Mouse (Mus musculus): Measurements from ENCODE around the gene Rpf1. TPM values are rescaled to one million over a fixed set of nuclear protein-coding genes. Genes with fewer than 3 reads are reported as not detected.

Rpf1 gene
- polyA plus RNA-seq, 1 experiment from 2014 or later: 49.4 TPM

GRCm38 (mm10) chr3:146562936-146563335, 41.7 kb upstream of the Rpf1 start:
- no peak for DNase-seq
- Histone ChIP-seq H3K4me2 (ENCODE audit: low read length) (no peak overlapping the region), H3K4me1 (ENCODE audit: control insufficient read depth, insufficient read depth, low read length) (no peaks in the 10 kb centered on the region), H3K27me3 (ENCODE audit: control insufficient read depth, insufficient read depth, low read length) (no peaks in the 10 kb centered on the region), H3K36me3 (ENCODE audit: control insufficient read depth, insufficient read depth, low read length) (no peaks in the 10 kb centered on the region), H3K27ac (replicated peaks; ENCODE audit: low read depth, low read length) (no peak overlapping the region), H3K4me3 (replicated peaks; ENCODE audit: low read depth, low read length) (no peak overlapping the region), H3K9me3 (ENCODE audit: control insufficient read depth, low read length) (no peaks in the 10 kb centered on the region), H3K9ac (replicated peaks; ENCODE audit: low read length) (no peak overlapping the region)
- WGBS: 93% methylated on average over 7 of the region's 7 CpGs
- no peak for ATAC-seq (ENCODE audit: low FRiP score, low TSS enrichment)

GRCm38 (mm10) chr3:146557507-146557906, 36.3 kb upstream of the Rpf1 start:
- no peak for DNase-seq

GRCm38 (mm10) chr3:146556567-146556966, 35.3 kb upstream of the Rpf1 start:
- Histone ChIP-seq H3K4me2 (ENCODE audit: low read length) (no peak overlapping the region), H3K9me3 (ENCODE audit: control insufficient read depth, low read length) (no peaks in the 10 kb centered on the region), H3K36me3 (ENCODE audit: control insufficient read depth, insufficient read depth, low read length) (no peaks in the 10 kb centered on the region), H3K4me3 (replicated peaks; ENCODE audit: low read depth, low read length) (no peak overlapping the region), H3K27me3 (ENCODE audit: control insufficient read depth, insufficient read depth, low read length) (no peaks in the 10 kb centered on the region), H3K9ac (replicated peaks; ENCODE audit: low read length) (no peak overlapping the region), H3K27ac (replicated peaks; ENCODE audit: low read depth, low read length) (no peak overlapping the region), H3K4me1 (ENCODE audit: control insufficient read depth, insufficient read depth, low read length) (no peaks in the 10 kb centered on the region)
- no peak for DNase-seq
- WGBS: 80% methylated on average over 1 of the region's 1 CpGs
- no peak for ATAC-seq (ENCODE audit: low FRiP score, low TSS enrichment)

More at GRCm38 (mm10) chr3:146557507-146557906, 36.3 kb upstream of the Rpf1 start:
- Histone ChIP-seq H3K4me3 (replicated peaks; ENCODE audit: low read depth, low read length) (no peak overlapping the region), H3K36me3 (ENCODE audit: control insufficient read depth, insufficient read depth, low read length) (no peaks in the 10 kb centered on the region), H3K4me1 (ENCODE audit: control insufficient read depth, insufficient read depth, low read length) (no peaks in the 10 kb centered on the region), H3K27me3 (ENCODE audit: control insufficient read depth, insufficient read depth, low read length) (no peaks in the 10 kb centered on the region), H3K9me3 (ENCODE audit: control insufficient read depth, low read length) (no peaks in the 10 kb centered on the region), H3K9ac (replicated peaks; ENCODE audit: low read length) (no peak overlapping the region), H3K4me2 (ENCODE audit: low read length) (no peak overlapping the region), H3K27ac (replicated peaks; ENCODE audit: low read depth, low read length) (no peak overlapping the region)
- 88% methylated on average over 6 of the region's 6 CpGs for WGBS
- no peak for ATAC-seq (ENCODE audit: low FRiP score, low TSS enrichment)

GRCm38 (mm10) chr3:146554816-146555215, 33.6 kb upstream of the Rpf1 start:
- H3K27me3 ChIP-seq (ENCODE audit: control insufficient read depth, insufficient read depth, low read length): no peaks in the 10 kb centered on the region

GRCm38 (mm10) chr3:146543632-146544031, 22.4 kb upstream of the Rpf1 start:
- Histone ChIP-seq H3K27me3 (ENCODE audit: control insufficient read depth, insufficient read depth, low read length) (no peaks in the 10 kb centered on the region), H3K9me3 (ENCODE audit: control insufficient read depth, low read length) (0 out of 2 replicates have a peak, but pooled peaks cover 3% of the 10 kb centered on the region), H3K27ac (replicated peaks; ENCODE audit: low read depth, low read length) (no peak overlapping the region), H3K36me3 (ENCODE audit: control insufficient read depth, insufficient read depth, low read length) (no peaks in the 10 kb centered on the region), H3K4me3 (replicated peaks; ENCODE audit: low read depth, low read length) (no peak overlapping the region), H3K4me1 (ENCODE audit: control insufficient read depth, insufficient read depth, low read length) (no peaks in the 10 kb centered on the region), H3K9ac (replicated peaks; ENCODE audit: low read length) (no peak overlapping the region), H3K4me2 (ENCODE audit: low read length) (no peak overlapping the region)
- no peak for DNase-seq
- 47% methylated on average over 1 of the region's 1 CpGs for WGBS
- no peak for ATAC-seq (ENCODE audit: low FRiP score, low TSS enrichment)

More at GRCm38 (mm10) chr3:146554816-146555215, 33.6 kb upstream of the Rpf1 start:
- no peaks in the 10 kb centered on the region for H3K36me3 ChIP-seq (ENCODE audit: control insufficient read depth, insufficient read depth, low read length)
- no peak overlapping the region for H3K27ac ChIP-seq (replicated peaks; ENCODE audit: low read depth, low read length)
- H3K9ac ChIP-seq (replicated peaks; ENCODE audit: low read length): no peak overlapping the region
- no peak overlapping the region for H3K4me2 ChIP-seq (ENCODE audit: low read length)
- DNase-seq (no peak), ATAC-seq (ENCODE audit: low FRiP score, low TSS enrichment) (no peak)
- H3K4me3 ChIP-seq (replicated peaks; ENCODE audit: low read depth, low read length): no peak overlapping the region
- 92% methylated on average over 7 of the region's 7 CpGs for WGBS
- no peaks in the 10 kb centered on the region for H3K9me3 ChIP-seq (ENCODE audit: control insufficient read depth, low read length)
- no peaks in the 10 kb centered on the region for H3K4me1 ChIP-seq (ENCODE audit: control insufficient read depth, insufficient read depth, low read length)

GRCm38 (mm10) chr3:146540521-146541273, 19.5 kb upstream of the Rpf1 start:
- 0 out of 2 replicates have a peak, but pooled peaks cover 3% of the 10 kb centered on the region for H3K9me3 ChIP-seq (ENCODE audit: control insufficient read depth, low read length)
- no peak overlapping the region for H3K4me2 ChIP-seq (ENCODE audit: low read length)
- H3K4me1 ChIP-seq (ENCODE audit: control insufficient read depth, insufficient read depth, low read length): no peaks in the 10 kb centered on the region
- no peaks in the 10 kb centered on the region for H3K27me3 ChIP-seq (ENCODE audit: control insufficient read depth, insufficient read depth, low read length)
- no peak overlapping the region for H3K27ac ChIP-seq (replicated peaks; ENCODE audit: low read depth, low read length)
- DNase-seq (no peak), ATAC-seq (ENCODE audit: low FRiP score, low TSS enrichment) (no peak)
- no peak overlapping the region for H3K9ac ChIP-seq (replicated peaks; ENCODE audit: low read length)
- 87% methylated on average over 4 of the region's 4 CpGs for WGBS
- no peaks in the 10 kb centered on the region for H3K36me3 ChIP-seq (ENCODE audit: control insufficient read depth, insufficient read depth, low read length)
- no peak overlapping the region for H3K4me3 ChIP-seq (replicated peaks; ENCODE audit: low read depth, low read length)

GRCm38 (mm10) chr3:146534986-146535385, 13.8 kb upstream of the Rpf1 start:
- Histone ChIP-seq H3K4me2 (ENCODE audit: low read length) (no peak overlapping the region), H3K27me3 (ENCODE audit: control insufficient read depth, insufficient read depth, low read length) (no peaks in the 10 kb centered on the region), H3K4me3 (replicated peaks; ENCODE audit: low read depth, low read length) (no peak overlapping the region), H3K36me3 (ENCODE audit: control insufficient read depth, insufficient read depth, low read length) (no peaks in the 10 kb centered on the region), H3K9me3 (ENCODE audit: control insufficient read depth, low read length) (no peaks in the 10 kb centered on the region), H3K9ac (replicated peaks; ENCODE audit: low read length) (no peak overlapping the region), H3K27ac (replicated peaks; ENCODE audit: low read depth, low read length) (no peak overlapping the region), H3K4me1 (ENCODE audit: control insufficient read depth, insufficient read depth, low read length) (no peaks in the 10 kb centered on the region)
- ATAC-seq (ENCODE audit: low FRiP score, low TSS enrichment) (no peak), DNase-seq (no peak)
- 58% methylated on average over 6 of the region's 6 CpGs for WGBS

- WGBS: 10% methylated on average over 2 of the region's 2 CpGs
- H3K4me2 ChIP-seq (ENCODE audit: low read length): no peak overlapping the region
- H3K27me3 ChIP-seq (ENCODE audit: control insufficient read depth, insufficient read depth, low read length): no peaks in the 10 kb centered on the region
- no peaks in the 10 kb centered on the region for H3K36me3 ChIP-seq (ENCODE audit: control insufficient read depth, insufficient read depth, low read length)
- H3K9me3 ChIP-seq (ENCODE audit: control insufficient read depth, low read length): no peaks in the 10 kb centered on the region
- peak overlapping the region; percentile 52; the same call in 1 of the 2 replicates for H3K27ac ChIP-seq (replicated peaks; ENCODE audit: low read depth, low read length)
- no peak overlapping the region for H3K4me3 ChIP-seq (replicated peaks; ENCODE audit: low read depth, low read length)
- ATAC-seq (ENCODE audit: low FRiP score, low TSS enrichment): no peak
- DNase-seq: peak; percentile 36
- H3K9ac ChIP-seq (replicated peaks; ENCODE audit: low read length): no peak overlapping the region
- 0 out of 2 replicates have a peak, but pooled peaks cover 3% of the 10 kb centered on the region for H3K4me1 ChIP-seq (ENCODE audit: control insufficient read depth, insufficient read depth, low read length)
Measured at GRCm38 (mm10) chr3:146528335-146528734, 7.1 kb upstream of the Rpf1 start.

DNA sequence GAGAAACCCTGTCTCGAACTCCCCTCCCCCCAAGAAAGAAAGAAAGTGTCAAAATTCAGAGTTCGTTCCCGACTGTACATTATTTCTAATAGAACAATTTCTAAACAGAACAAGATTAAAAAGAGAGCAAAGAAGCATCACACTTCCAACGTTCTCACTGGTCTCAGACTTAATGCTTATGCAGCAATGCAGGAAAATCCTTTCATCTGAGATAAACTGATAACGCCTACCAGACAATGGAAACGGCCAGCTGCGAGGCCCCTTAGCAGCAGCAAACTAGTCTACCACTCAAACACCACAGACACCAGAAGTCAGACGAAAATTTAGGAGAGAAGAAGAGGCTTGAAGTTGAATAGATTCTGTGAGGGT, 407 bp upstream of the Rpf1 start:
- DNase-seq (no peak), ATAC-seq (ENCODE audit: low FRiP score, low TSS enrichment) (no peak)

More for the DNA sequence above, 407 bp upstream of the Rpf1 start:
- Histone ChIP-seq H3K27ac (replicated peaks; ENCODE audit: low read depth, low read length) (peak overlapping the region; percentile 96), H3K27me3 (ENCODE audit: control insufficient read depth, insufficient read depth, low read length) (no peaks in the 10 kb centered on the region), H3K9me3 (ENCODE audit: control insufficient read depth, low read length) (no peaks in the 10 kb centered on the region), H3K36me3 (ENCODE audit: control insufficient read depth, insufficient read depth, low read length) (peaks cover 19% of the 10 kb centered on the region), H3K4me1 (ENCODE audit: control insufficient read depth, insufficient read depth, low read length) (no peaks in the 10 kb centered on the region), H3K9ac (replicated peaks; ENCODE audit: low read length) (no peak overlapping the region; the same call in 1 of the 2 replicates), H3K4me2 (ENCODE audit: low read length) (peak overlapping the region; percentile 71), H3K4me3 (replicated peaks; ENCODE audit: low read depth, low read length) (peak overlapping the region; percentile 76)
- 17% methylated on average over 8 of the region's 8 CpGs for WGBS
